Mouse (Mus musculus): Measurements from ENCODE around the gene Cfd.

Gene Cfd

DNA sequence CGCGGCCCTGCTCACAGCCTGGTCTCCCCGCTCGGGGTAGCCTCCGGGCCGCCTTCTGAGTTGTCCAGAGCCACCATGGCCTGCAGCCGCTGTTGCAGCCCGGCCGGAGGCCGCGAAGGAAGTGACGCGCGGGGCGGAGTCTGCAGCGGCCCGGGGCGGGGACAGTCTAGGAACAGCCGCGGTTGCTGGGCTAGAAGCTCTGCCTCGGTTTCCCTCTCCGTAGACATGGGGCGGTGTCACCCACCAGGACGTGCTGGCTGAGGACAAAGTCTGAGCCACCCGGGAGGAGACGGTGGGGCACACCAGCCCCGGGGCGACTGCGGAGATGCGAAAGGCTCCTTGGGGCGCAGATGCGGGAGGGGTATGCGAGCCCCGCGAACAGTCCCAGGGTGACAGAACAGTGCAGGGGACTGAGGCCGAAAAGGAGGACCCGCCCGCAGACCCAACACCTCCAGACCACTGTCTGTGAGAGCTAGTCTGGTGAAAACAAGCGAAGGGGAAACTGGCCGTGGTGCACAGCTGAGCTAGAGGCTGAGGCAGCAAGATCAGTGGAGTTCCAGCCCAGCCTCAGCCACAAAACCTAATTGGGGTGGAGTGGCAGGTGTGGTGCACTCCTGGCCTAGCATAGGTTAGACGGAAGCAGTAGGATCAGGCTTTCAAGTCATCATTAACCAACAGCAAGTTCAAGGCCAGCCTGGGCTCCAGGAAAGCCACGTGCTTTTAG lies 26.3 kb downstream of the Cfd start, which contains the start of gene Kiss1r:
TSS of gene Kiss1r (plus strand) at position 164 of the 724 bp plus-strand sequence.
- in situ Hi-C loops (cut with MboI, MseI): no loop called here

- in situ Hi-C loops (cut with MboI, MseI): no loop called here
These were observed 27.0 kb downstream of the Cfd start for GRCm38 (mm10) chr10:79917532-79918100.

DNA sequence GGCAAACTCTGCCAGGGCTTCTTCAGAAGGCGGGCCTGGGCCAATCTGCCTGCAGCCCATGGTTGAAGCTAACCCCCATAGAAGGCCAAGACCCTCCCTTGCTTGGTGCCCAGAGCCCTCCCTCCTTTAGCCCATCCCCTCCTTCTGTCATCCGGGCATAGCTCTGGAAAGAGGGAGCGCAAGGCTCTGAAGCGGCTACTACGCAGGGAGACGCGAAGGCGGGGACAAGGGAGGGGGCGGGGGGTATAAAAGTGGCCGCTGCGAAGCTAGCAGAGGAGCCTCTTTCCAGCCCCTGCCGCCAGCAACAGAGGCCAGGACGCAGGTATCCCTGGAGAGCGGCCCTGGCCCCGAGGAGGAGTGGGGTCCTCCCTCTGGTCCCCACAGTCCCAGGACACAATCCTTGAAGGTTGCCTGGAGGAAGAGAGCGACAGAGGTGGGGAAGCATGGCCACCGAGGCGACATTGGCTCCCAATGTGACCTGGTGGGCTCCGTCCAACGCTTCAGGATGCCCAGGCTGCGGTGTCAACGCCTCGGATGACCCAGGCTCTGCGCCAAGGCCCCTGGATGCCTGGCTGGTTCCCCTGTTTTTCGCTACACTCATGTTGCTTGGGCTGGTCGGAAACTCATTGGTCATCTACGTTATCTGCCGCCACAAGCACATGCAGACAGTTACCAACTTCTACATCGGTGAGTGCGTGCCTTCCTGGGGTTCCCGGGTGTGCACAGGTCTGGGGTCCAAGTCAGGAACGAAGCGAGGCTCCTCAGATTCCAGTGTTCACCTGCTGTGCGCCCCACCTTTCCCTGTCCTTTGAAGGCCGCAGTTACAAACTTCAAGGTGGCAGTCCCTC lies 27.8 kb downstream of the Cfd start:
- in situ Hi-C loops (cut with MboI, MseI): no loop called here

DNA sequence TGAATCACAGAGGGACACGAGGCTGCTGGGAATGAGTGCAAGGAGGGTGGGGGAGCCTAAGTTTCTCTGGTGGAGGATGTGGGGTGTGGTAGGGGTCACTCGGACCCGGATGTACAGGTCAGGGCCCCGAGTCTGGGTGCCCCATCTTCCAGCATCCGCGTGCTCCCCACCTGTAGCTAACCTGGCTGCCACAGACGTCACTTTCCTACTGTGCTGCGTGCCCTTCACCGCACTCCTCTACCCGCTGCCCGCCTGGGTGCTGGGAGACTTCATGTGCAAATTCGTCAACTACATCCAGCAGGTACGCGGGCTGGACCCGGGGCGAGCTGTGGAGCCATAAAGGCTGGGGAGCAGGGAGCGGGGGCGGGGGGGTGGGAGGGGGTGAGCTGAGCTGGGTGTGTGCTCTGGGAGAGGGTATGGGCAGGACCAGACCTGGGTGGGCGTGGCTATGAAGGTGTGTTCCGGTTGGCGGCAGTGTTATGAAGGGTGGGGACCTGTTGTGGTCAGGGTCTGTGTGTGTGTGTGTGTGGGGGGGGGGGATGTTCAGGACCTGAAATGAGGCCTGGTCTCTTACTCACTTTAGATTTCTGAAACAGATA lies 28.7 kb downstream of the Cfd start:
- in situ Hi-C loops (cut with MboI, MseI): no loop called here

DNA sequence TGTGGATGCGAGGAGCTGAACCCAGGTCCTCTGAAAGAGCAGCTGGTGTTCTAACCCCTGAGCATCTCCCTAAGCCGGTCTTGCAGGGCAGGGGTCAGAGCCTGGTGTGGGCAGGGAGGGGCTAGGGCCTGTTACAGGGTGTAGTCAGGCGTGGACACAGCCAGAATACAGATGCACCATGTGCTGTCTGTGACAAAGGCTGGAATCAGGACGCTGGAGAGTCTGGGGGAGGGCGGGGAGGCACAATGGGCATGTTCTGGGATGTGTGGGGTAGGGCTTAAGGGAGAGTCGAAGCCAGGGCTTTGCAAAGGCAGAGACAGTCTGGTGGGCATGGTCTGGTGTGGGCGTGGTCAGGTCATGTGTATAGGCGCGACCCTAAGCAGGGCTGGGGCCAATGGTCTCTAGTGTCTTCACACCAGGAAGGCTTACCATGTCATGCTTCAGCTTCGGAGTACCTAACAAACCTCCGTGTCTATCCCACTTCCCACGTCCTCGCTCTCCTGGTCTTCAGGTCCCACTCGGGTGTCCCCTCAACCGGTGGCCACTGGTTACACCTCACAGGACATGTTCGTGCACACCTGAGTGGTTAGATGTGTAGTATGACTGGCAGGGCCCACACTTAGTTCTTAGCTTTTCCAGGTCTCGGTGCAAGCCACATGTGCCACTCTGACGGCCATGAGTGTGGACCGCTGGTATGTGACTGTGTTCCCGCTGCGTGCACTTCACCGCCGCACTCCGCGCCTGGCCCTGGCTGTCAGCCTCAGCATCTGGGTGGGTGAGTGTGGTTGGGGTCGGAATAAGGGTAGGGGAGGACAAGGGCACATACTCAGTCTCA lies 29.6 kb downstream of the Cfd start:
- in situ Hi-C loops (cut with MboI, MseI): loop anchor here (5.0 kb wide), 1 partner anchor 88 kb away; no protein-coding TSS in a partner anchor

- in situ Hi-C loops (cut with MboI, MseI): loop anchor here (5.0 kb wide), 1 partner anchor 89 kb away; no protein-coding TSS in a partner anchor
These were observed 30.4 kb downstream of the Cfd start, which contains the start of gene R3hdm4 for GRCm38 (mm10) chr10:79920958-79921535. TSS of gene R3hdm4 (minus strand) at chr10:79921208.

- in situ Hi-C loops (cut with MboI, MseI): loop anchor here (5.0 kb wide), 1 partner anchor 89 kb away; no protein-coding TSS in a partner anchor
These were observed 30.9 kb downstream of the Cfd start for GRCm38 (mm10) chr10:79921572-79921971.

GRCm38 (mm10) chr10:79924998-79925784 lies 34.5 kb downstream of the Cfd start:
- in situ Hi-C loops (cut with MboI, MseI): loop anchor here (5.0 kb wide), 1 partner anchor 93 kb away; no protein-coding TSS in a partner anchor

DNA sequence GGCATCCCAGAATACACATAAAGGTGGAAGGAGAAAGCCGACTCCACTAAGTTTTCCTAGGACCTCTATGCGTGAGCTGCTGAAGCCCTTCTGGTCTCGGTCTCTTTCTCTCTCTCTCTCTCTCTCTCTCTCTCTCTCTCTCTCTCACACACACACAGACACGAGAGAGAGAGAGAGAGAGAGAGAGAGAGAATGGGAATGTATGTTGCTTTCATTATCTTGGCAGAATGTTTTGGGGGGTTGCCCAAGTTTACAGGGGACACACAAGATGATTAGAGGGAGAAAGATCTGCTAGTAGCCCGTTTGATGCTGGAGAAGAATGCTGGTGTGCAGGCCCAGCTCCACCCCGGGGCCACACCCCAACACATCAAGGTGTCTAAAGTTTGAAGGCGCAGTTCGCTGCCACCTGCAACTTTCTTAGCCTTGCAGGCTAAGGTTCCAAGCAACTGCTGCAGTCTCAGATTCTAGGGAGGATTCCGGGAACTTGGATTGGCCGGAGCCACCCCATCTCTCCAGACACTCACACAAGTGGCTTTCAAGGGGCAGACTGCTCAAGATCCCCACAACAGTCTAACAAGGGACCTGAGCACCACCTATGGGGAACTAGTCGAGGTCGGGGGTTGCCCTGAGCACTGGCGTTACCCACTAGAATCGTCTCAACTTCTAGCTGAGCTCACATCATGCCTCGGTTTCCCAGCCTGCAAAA lies 35.3 kb downstream of the Cfd start:
- in situ Hi-C loops (cut with MboI, MseI): no loop called here

DNA sequence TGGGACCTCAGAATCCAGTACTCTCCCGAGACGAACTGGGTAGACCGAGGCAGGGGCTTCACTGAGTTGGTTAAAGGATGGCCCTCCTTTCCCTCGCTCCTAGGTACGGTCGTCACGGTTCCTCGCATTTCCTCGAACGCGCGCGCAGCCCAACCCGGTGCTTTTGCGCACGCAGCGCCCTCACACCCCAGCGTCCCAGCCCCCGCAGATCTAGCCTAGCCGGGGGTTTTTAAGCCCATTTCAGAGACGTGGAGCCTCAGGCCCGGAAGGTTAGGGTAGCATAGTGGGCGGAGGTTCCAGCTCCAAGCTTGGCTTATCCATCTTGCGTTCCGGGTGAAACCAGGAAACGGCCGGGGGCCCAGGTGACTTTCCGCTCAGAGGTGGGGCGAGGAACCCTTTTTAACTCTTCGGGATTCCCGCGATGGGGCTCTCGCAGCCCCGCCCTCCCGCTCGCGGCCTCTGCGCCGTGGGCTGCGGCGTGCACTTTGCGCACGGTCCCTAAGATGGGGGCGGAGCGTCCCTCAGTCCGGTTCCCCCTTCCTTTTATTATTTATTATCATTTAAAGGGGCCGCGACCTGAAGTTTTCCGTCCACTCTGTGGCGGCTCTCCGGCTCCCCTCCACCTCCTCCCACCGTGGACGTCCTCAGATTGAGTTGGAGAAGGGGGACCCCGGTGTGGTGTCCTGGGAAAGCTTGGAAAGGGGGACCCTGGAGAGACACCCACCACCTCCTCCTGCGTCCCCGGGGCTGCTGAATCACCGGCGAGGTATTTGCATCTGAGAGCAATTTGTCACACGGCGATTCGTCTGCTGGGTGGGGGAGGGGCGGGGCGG lies 36.1 kb downstream of the Cfd start, which contains the start of gene Arid3a:
TSS of gene Arid3a (plus strand) at position 553 of the 833 bp plus-strand sequence.
- in situ Hi-C loops (cut with MboI, MseI): no loop called here

DNA sequence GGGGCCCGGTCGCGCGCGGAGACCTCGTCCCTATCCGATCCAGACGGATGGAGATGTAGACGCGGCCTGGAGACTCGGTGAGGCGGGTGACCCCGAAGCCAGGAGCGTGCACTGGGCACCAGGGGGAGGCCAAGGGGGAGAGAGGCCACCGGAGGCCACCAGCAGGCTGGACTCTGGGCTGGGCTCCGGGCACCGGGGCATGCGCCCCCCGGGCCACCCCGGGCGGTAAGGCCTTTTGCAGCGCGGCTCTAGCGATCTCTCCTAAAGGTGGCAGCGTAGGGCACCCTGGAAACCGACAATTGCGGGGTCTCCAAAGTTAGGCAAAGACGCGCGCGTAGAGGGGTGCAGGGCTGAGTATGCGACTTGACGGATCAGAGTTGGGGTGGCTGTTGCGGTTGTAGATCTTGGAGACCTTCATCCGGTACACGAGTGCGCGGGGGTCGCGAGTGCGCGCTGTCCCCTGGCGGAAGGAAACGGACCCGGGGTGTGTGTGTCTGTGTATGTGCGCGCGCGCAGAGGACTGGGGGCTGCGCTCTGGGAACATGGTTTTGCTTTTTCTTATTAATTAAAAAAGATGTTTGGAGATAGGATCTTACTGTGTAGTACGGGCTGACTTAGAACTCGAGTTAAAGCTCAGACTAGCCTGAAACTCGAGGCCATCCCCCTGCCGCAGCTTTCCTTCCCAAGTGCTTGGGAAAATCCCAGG lies 36.8 kb downstream of the Cfd start:
- in situ Hi-C loops (cut with MboI, MseI): no loop called here

- in situ Hi-C loops (cut with MboI, MseI): no loop called here
These were observed 37.5 kb downstream of the Cfd start for GRCm38 (mm10) chr10:79928030-79928694.

DNA sequence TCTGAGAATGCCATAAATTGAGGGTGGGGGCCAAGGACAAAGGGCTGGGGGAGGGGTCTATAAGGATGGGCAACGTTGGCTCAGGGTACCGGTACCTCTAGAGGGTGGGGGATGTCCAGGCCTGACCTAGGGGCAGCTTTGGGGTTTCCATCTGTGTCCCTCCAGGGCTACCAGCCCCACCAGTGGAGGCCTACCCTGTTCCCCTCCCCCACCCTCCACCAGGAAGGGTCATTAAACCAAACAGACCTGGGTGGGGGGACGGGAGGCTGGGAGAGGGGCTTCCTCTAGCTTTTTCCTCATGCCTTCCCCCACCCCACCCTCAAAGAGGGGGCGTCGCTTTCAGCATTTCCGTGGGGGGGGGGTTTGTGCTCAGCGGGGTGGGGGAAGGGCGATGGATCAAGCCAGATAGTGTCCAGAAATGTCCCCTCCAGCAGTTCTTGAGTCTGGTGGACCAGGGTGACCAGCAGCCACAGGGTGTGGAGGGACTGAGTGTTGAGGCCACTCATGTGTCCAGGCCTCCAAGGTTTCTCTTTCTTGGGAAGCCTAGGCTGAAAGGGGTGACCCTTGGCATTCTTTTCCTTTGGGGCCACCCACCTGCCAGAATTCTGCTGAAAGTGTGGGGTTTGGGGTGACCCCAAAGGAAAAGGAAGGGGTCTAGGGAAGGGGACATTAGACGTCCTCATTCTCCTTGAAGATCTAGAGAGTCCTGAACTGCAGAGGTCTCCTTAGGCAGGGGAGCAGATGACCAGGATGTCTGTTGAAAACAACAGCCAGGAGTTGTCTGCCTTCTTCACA lies 38.5 kb downstream of the Cfd start:
- in situ Hi-C loops (cut with MboI, MseI): no loop called here

GRCm38 (mm10) chr10:79929967-79930825 lies 39.5 kb downstream of the Cfd start:
- in situ Hi-C loops (cut with MboI, MseI): no loop called here

- in situ Hi-C loops (cut with MboI, MseI): no loop called here
These were observed 40.2 kb downstream of the Cfd start for GRCm38 (mm10) chr10:79930826-79931186.
